Mouse (Mus musculus) cerebellum, postnatal 10 days (tissue): ENCODE data around the gene Col12a1.

ENCODE experiments used
- DNase-seq, 2 experiments: peaks; one replicate each; pipeline ENCODE4 v3.0.0; 2021; ENCODE audit warnings: mixed read lengths in 2 of 2

Col12a1 gene

DNA sequence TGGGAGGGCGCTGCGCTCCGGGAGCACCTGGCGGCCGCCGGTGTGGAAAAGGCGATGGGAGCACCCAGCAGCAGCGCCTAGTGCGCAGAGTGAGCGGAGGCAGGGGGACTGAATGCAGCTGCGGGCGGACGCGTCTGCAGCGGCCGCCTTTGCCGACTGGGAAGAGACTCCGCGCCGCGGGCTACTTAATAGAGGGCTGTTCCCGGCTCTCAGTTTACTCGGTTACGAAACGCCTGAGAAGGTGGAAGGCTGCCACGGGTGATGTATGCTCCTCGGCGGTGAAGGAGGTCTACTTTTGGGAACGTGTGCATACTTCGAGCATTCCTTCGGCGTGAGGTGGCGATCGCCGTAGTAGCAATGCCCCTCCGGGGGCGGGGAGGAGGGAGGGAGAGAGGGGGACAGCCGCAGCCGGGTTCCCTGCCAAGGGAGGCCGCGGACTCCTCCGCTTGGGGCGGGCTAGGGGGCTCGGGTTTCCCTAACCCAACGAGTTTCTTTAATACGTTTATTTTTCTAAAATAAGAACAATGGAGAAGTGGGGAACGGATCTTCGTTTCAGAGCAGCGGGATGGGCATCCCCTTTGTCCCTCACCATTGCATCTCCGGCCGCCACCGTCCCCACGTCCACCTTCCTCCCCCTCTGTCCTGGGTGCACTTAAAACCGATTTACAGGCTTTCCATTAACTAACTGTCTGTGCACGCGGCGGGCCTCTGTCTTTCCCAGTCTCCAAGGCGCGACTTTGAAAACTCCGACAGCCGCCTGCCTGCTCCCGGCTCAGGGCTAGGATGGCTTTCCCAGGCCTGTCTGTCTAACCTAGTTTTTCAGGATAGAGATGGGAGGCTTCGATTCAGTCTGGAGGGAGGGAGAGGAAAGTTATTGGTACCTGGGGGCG lies at the start of gene Col12a1:
Gene Col12a1 (minus strand): TSS at position 351 of the 890 bp plus-strand sequence.
- peak; percentile 65 to 73 for DNase-seq

DNA sequence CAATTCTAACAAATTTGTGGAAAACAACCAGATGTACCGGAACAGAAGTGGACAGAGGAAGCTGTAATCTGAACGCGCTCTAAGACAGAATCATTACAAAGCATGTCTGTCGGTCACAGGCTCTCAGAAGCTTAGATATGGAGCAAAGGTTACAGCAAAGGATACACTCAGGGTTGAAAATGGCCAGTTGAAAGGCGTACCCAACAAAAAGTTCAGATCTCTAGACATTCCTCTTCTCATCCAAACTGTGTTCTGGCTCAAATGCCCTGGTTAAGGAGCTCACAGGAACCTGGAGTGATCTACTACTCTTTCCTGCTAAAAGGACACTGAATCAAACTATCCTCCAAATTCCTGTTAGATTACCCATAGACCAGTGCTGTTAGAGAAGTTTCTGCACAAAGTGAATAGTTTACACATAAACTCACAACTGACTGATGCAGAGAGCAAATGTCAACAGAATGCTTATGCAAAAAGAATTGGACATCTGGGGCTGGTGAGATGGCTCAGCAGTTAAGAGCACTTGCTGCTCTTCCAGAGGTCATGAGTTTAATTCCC lies 48.4 kb upstream of the Col12a1 start:
- no peak for DNase-seq

DNA sequence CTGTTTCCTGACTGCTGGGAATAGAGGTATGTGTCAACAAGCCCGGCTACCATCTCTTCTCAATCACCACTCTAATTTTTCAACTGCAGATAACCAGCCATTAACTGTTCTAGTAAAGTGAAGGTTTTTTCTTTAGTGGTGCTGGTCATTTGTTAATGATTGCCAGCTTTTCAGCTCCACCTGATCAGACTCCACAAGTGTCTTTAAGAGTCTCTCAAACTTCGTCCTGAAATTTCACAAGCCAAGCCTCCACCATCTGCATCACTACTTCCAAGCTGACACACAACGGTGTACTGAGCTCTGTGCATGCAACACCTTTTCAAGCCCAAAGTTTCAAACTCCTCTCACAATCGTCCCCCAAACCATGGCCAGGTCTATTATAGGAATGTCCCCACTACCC lies 46.7 kb upstream of the Col12a1 start:
- DNase-seq: no peak

DNA sequence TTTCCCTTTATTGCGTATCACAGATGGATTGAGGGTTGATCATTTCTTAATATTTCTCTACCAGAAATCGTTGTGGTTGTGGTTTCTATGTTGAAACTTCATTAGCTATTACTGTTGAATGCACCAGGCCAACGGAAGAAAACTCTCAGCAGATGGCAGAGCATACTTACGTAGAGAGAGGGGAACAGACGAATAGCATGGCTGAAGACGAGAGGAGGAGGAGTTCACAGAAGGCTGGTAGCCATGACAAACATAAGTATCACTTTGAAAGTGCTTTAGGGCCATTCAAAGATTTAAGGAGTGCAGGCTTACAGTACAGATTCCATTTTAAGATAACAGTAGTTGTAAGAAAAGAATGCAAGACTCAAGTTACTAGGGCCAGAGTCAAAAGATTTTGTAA lies 43.9 kb upstream of the Col12a1 start:
- DNase-seq: no peak

DNA sequence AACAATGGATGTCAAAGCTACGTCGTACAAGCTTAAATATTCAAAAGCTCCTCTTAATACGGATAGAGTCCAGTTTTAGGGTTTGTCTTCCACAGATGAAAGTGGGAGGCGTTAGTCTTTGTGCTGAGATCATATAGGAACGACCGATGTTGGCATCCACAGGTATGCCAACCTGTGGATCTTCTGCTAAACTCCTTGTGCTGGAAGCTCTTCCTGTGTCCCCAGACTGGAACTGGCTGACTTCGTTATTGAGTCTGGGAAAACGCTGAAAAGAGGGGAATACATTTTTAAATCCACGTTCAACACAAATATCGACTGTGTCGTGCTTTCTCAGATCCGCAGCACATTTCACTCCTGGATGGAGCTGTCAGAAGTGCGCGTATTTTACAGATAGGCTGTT lies 41.4 kb upstream of the Col12a1 start:
- DNase-seq: no peak

DNA sequence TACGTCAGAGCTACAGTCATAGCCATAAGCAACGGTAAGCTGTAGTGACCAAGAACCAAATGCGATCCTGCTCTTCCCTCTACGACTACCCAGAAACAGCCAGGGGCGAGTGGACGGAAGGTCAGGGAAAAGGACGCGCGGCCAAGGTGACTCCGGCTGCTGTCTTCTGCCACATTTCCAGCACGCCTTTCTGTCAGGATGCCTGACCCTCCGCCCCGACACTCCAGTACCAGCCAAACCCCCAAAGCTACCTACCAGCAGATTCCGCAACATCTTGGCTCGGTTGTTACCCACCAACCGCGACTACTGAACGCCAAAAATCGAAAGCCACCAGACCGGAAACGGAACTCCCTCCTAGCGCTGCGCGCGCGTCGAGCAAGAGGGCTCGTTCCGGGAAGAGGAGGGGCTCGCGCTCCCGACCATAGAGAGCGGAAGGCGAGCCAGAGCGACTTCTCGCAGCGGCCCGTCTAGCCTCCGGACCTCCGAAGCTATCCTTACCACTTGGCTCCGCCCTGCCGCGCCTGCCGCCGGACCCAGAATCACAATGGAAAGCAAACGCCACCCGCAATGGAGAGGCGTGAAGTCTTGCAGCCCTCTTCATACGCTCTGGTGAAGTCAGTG lies 40.9 kb upstream of the Col12a1 start, which contains the start of gene Cox7a2:
Gene Cox7a2 (minus strand): TSS at position 494 of the 621 bp plus-strand sequence.
- DNase-seq: peak; percentile 94 to 98

DNA sequence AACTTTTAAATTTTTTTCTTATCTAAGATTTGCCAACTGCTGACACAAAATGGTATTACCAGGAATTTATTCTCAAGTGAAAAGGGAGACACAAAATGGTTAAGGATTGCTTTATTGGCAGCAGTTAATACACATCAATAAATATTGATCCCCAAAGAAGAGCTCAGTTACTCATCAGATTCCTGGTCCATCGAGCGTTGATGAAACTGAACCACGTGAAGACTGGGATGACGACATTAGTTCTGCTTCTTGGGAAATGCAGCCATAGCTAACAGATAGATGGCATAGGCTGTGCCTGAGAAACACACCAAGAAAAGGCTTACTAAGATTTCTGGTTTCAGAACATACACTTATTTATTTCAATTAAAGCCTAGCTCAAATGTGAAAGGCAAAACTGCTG lies 36.7 kb upstream of the Col12a1 start:
- DNase-seq: no peak

DNA sequence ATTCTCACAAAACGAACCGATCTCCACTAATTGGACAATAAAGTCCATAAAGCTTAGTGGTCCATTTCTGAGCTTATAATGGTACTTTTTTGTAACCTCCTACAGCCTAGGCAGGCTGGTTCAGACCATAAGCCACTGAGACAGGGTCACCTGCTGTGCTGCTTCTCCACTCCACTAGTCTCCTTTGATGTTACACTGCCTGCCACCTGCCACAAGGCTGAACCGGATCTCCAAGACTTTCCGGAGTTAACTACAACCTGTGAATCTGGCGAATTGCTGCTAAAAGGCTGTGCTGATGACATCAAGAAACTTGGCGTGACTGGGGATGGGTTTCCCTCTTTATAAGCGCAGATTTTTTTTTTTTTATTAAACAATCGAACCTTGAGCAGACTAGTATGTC lies 33.2 kb upstream of the Col12a1 start:
- peak in 1 of 2 experiments; percentile 6 for DNase-seq

DNA sequence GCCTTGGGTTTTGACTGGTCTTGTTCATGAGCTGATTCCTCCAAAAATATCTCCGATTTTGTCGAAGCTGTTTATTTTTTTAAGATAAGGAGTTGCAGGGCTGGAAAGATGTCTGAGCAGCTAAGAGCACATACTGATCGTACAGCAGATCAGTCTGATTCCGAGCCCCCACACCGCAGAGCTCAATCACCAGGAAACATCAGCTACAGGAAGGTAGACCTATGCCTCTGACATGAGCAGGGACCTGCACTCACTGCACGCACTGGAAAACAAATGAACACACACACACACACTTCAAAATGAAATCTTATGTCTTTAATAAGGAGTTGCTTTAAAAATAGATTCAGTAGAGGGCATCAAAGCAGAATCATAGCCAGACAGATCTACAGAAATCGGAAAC lies 32.1 kb upstream of the Col12a1 start:
- no peak for DNase-seq

DNA sequence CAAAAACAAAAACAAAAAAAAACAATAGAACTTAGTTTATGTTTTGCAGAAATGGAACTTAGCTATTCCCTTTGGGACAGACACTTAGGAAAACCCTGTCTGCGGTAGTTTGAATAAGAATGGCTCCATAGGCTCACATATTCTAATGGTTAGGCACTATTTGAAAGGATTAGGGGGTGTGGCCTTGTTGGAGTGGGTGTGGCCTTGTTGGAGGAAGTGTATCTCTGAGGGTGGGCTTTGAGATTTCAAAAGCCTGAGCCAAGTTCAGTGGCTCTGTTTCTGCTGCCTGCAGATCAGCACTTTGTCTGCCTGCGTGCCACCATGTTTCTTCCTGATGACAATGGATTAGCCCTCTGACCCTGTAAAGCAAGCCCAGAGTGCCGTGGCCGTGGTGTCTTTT lies 26.4 kb upstream of the Col12a1 start:
- no peak for DNase-seq

DNA sequence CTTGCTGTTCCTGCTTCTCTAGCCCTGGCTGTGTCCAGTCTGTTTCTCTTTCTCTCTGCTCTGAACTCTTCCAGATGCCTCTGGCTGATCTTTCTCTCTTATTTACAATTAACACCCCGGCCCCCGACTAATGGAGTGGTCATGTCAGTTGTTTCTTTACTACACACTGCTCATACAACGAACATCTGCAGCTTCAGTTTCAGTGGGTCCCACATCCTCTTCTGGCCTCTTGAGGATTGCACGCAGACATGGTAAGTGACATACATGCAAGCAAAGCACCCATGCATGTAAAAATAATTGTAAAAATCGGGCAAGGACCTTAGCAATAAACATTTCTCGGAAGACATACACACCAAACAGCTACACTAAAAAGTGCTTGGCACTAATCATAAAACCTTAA lies 17.0 kb upstream of the Col12a1 start:
- DNase-seq: no peak

DNA sequence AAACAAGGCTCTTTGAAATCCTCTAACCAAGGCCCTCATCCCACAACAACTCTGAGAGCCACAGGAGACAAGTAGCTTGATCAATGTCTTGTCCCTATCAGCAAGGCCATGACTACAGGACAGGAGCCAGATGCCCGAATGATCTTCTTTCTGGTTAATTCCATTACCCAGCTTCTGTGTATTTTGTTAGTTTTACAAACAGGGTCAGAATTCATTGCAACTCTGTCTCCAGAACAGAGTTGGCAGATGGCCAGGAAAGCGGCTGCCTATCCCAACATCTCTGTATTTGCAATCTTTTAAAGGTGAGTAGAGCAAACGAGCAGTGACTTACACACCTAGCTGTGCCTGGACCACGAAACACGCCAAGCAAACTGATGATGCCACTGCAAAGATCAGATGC lies 11.7 kb upstream of the Col12a1 start:
- peak; percentile 37 to 60 for DNase-seq

DNA sequence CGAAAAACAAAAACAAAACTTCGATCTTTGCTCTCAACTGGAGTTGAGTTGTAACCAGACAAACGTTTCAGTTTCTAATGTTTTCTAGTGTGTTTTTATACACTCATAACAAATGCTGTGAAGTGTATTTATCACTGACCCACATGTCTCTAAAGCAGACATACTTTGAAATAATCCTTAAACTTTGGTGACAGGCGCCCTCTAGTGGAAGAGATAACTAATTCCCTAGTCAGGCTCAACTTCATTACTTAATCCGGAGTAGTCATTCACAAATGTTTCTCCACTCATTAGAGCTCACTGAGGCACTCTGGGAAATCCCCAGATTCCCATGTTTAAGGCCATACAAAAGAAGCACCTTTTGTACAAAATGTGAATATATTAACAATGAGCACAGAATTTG lies 4.5 kb upstream of the Col12a1 start:
- peak; percentile 56 to 79 for DNase-seq

DNA sequence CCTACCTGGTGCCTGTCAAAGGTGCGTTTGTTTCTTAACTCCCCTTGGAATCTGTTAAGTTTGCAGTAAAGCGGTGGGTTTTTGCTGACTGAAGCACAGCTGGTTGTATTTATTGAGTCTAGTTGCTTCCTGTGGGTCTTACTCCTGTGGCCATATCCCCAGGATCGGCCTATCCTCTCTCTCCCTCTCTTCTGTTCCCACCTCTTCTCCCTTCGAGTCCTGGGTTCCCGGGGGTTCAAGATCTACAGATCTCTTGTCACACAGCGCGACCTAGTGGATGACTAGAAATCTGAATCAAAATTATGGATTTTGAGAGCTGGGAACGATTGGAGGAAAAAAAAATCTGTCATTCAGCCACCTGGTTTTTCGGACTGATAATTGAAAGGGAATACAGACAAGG lies 2.4 kb upstream of the Col12a1 start:
- DNase-seq: peak; percentile 89 to 92

DNA sequence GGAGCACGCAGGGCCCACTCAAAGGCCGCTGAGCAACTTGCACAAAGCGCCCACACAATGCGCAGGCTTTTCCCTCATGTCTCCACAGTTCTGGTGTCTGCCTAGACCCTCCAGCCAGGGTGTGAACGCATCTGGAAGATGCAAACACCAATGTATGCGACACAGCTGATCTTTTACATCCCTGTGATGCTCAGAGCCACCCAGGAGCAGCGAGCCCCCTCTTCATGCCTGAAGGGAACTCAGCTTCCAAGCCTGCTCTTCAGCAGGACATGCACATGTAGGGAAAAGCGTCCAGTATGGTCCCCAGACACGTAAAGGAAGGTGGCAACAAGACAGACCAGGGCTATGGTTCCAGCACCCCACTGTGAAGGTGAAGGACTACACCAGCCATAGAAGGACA lies 1.5 kb upstream of the Col12a1 start:
- peak; percentile 14 to 22 for DNase-seq

DNA sequence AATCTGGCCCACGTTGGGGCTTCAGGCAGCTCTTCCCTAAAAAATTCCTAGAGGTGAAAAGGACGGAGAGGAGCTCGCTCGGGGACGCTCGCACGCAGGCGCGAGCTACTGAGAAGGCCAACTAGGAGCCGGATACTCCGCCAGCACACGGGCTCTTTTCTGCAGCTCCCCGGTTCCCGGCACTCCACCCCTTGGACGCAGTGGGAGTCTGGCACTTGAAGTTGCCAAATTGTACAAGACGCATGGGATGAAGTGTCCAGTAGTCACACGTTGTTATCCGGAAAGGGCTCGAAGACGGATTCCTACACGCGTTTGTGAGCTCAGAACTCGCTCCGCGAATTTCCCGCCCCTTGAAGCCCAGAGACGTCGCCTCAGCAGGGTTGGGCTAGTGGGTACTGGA lies 820 bp upstream of the Col12a1 start:
- peak; percentile 51 to 59 for DNase-seq

DNA sequence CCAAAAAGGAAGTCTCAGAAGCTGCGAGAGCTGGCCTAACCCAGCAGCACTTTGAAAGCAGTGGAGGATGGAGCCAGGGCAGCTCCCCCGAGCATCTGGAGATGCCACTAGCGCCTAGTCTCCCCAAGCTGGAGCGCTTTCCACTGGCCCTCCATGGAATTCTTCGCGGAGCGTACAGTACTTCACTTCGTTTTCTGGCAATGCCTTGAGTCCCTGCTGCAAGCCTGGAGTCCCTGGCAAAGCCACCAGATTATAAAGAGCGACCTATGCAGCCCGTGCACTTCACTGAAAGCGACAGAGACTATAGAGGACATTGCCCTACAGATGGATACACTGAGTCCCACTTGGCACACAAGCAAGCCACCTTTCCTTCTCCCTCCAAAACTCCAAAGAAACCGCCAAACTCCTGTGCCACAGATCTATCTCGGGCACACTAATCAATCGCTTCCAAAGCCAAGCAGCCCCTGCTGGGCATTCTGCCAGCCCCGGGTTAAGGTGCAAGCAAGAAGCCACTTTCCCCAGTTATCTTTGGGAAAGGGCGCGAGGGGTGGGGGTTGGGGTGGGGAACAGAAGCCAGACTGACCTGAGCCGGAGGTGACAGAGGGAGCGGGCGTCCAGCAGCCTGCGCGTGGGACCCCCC lies 675 bp downstream of the Col12a1 start:
- peak; percentile 66 to 70 for DNase-seq

DNA sequence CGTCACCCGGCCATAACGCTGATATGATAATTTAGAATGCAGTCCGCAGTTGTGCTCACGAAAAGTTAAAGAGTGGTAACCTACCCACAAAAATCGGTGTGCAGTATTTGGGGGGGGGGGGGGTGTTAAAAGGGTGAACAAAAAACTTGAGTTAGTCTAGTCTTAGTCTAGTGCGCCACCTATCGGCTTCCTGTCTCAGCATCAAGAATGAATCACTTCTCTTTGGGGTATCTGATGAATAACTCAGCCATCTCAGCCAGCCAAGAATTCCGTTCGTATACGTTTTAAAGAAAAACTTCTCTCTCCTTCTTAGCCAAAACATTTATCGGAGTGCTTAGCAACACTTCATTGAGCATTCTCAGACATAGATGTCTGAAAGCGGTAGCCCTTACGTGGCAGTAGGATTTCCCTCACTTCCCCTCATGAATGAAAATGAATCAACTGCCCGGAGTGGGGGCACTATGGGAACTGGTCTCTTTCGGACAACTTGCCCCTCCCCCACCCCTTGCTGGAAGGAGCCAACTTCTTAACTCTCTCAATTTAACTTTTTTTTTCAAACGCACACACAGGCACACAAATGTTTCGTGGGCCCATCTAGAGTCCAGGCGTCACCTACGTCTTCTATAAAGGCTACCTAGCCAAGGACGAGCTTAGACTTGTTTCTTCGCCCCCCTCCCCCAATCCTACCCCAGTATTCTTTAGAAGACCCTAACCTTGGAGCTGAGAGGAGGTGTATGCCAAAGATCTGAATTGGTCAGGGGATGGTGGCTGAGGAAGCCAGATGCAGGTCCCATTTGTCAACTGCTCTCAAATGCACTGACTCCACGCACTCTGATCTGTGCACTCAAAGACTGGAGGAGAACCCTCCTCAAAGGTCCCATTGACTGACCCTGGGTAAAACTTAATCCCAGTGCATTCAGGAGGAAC lies 1.5 kb downstream of the Col12a1 start:
- DNase-seq: peak; percentile 93 to 96

DNA sequence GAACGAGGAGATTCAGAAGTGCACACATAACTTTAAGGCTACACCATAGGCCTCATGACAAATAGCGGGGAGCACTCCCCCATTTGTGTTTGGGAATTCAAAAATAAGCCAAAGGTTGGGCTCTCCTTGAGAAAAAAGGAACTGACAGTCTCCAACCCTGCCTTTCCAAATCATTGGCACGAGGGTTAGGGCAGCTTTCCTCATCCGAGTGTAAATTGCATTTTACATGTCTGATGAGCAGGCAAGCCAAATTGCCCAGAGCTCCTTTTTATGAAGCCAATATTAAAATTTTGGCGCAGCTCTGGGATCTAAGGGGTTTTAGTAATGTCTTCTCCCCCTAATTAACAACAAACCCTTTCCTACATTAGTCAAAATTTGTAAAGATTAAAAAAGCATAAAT lies 2.1 kb downstream of the Col12a1 start:
- DNase-seq: peak; percentile 62 to 67

DNA sequence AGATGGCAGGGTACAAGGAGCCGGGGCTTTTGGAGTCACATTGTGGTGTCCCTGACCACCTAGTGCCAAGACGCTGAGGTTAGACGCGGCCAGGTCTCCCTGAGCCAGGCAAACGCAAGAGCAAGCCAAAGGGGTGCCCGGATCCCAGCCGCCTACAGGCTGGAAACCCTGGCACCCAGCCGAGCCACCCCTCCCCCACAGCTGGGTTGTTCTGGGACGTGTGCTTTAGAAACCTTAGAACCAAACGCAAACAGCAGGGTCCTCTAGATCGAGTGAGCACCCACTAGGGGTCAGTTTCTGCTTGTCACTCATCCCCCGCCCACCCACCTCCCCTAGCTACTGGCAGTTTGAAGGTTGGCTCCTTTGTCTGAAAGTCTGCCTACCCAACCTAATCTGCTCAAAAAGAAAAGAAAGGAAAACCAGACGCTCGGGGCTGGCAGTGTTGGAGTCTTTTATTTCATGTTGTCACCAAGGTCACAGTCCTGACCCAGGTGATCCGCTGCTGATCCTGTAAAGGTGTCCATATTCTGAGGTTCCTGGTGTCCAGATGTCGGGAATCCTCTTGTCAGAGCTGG lies 4.1 kb downstream of the Col12a1 start:
- peak; percentile 93 for DNase-seq

DNA sequence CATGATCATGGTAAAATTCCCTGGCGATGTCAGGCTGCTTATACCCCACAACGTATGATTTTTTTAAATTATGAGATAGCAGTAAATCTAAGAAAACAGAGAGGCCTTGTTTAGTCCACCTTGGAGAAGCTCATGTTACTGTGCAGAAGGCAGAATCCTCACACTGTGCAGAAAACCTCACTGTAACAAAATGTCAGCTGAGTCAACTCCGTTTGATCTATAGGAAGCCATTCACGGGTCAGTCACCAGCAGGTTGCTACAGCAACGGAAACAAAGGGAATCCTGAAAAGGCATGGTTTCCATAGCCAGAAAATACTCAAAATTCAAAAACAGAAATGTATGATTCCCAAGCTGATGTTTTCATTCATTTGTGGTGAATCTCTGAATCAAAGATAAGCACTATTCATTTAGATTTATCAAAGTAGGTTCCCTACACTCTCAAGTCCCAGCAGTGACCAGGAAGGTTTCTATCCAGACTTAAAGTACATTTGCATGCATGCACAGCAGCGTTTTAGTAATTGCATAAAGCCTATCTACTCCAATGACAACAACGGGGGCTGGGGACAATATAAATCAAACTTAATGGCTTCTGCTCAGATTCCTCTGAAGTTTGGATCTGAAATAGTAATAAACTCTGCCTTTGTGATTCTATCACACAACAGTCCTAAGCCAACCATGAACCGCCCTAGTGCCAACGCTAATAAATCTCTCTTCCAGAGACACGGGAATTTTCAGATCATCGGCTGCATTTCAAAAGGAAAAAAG lies 28.7 kb downstream of the Col12a1 start:
- no peak for DNase-seq
